Mouse (Mus musculus): ENCODE data around the gene Slc24a4.

- TF ChIP-seq CTCF (IDR thresholded peaks at IDR 0.05; ENCODE audit: low read depth, low read length) (no peak), POLR2A (IDR thresholded peaks at IDR 0.05; ENCODE audit: borderline replicate concordance, low read depth, low read length) (no peak)
These were observed 115.4 kb downstream of the Slc24a4 start for GRCm38 (mm10) chr12:102243915-102244314.
